Mouse (Mus musculus): ENCODE data around the gene Foxe1.
A peak's percentile ranks its signal among the peaks of the same experiment; 100 is the strongest.

The Foxe1 gene

GRCm38 (mm10) chr4:46343596-46344260 is at the start of gene Foxe1:
Gene Foxe1, plus strand, starts transcription at chr4:46343609.
- DNase-seq (ENCODE audit: low spot score in 2 of 2): no peak

DNA sequence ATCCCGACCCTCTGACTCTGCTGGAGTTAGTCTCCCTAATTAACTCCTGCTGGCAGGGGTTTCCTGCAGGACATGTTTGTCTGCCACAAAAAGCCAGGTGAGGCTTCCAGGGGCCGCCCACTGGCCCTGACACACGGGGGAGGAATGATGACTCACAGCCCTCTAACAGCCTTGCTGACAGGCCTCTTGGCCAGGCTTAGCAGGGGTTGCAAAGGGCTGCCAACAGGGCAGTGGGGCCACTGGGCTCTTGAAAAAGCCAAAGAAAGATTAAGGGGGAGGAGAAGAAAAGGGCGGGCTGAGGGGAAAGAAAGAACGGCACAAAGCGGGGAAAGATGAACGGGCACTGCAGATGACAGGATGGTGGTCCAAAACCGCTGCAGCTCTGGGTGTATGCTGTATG is 39.3 kb upstream of the Foxe1 start:
- DNase-seq (ENCODE audit: low spot score in 2 of 2): peak in 1 of 2 experiments; percentile 32

DNA sequence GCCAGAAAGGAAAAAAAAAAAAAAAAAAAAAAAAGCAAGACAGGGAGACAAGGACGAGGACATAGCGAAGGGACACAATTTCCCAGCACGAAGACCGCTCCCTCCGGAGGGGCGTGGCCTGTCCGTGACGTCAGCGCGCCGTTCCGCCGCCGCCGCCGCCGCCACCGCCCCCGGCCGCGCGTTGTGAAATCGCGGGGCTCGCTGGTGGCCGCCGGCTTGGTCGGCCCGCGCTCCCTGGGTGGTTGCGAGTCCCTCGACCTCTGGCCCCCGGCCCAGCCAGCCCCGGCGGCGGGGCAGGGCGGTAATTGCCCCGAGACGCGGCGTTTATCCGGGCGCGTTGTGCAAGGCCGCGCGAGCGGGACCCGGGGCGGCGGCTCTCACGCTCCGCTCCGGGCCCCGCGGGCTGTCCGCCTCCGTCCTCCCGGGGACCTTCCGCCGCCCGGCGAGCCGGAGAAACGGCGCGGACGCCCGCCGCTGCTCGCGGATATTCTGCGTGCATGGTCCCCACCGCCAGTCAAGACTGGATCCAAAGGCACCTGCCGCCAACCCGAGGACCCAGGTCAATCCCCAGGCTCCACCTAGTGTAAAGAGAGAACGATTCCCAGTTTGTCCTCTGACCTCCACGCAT is 38.5 kb upstream of the Foxe1 start:
- peak; percentile 87 to 90 for DNase-seq (ENCODE audit: low spot score in 2 of 2)

GRCm38 (mm10) chr4:46305436-46305835 is 38.0 kb upstream of the Foxe1 start:
- DNase-seq (ENCODE audit: low spot score in 2 of 2): no peak

GRCm38 (mm10) chr4:46307341-46307740 is 36.1 kb upstream of the Foxe1 start:
- DNase-seq (ENCODE audit: low spot score in 2 of 2): peak; percentile 67 to 71

GRCm38 (mm10) chr4:46307869-46308268 is 35.5 kb upstream of the Foxe1 start:
- DNase-seq (ENCODE audit: low spot score in 2 of 2): no peak

GRCm38 (mm10) chr4:46311631-46312030 is 31.8 kb upstream of the Foxe1 start:
- no peak for DNase-seq (ENCODE audit: low spot score in 2 of 2)

- no peak for DNase-seq (ENCODE audit: low spot score in 2 of 2)
These were observed 21.5 kb upstream of the Foxe1 start for GRCm38 (mm10) chr4:46321730-46322389.

- DNase-seq (ENCODE audit: low spot score in 2 of 2): no peak
These were observed 20.7 kb upstream of the Foxe1 start for GRCm38 (mm10) chr4:46322715-46323114.

DNA sequence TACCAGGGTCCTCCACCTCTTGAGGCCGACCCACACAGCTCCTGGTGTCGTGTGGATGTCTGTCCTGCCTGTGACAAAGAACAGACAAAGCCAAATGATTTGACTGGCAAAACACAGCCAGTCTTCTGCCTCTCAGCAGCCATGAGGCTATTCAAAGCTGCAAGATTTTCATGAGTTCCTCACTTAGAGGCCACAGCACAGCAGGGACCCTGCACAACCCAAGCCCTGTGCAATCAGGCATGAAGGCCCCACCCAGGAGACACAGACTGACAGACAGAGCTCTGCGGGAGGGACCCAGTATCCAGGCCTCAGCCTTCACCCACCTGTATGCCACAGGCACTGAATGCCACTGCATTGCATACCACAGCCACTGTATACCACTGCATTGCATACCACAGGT is 14.5 kb upstream of the Foxe1 start:
- DNase-seq (ENCODE audit: low spot score in 2 of 2): no peak

DNA sequence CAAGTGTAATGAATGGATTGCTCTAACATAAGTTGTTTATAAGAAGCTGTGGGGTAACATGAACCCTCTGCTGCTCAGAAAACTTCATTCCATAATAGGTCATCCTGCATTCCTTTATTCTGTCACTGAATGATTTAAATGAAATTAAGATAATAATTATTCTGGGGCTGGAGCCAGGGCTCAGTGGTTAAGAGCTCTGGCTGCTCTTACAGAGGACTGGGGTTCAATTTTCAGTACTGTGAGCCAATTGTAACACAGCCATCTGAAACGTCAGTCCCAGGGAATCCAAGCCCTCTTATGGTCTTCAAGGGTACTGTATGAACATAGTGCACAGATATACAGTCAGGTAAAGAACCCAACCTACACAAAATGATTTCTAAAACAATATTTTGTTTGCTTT is 7.6 kb upstream of the Foxe1 start:
- DNase-seq (ENCODE audit: low spot score in 2 of 2): no peak

DNA sequence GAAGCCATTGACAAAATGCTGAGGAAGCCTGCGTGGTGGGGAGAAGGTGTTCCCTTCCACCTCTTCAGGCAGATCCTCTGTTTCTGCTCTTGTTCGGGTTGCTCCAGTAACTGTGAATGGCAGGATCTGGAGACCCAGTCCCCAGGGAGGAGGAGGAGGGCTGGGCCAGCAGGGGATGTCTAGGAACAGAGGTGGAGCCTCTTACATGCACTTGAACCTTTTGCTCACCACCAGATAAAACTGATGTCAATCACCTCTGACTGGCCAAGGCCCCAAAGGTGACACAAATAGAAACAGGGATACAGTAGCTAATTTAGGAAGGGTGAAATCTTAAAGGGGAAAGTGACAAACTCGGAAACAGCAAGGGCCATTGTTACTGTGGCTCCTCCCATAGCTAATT is 5.4 kb upstream of the Foxe1 start:
- DNase-seq (ENCODE audit: low spot score in 2 of 2): no peak

DNA sequence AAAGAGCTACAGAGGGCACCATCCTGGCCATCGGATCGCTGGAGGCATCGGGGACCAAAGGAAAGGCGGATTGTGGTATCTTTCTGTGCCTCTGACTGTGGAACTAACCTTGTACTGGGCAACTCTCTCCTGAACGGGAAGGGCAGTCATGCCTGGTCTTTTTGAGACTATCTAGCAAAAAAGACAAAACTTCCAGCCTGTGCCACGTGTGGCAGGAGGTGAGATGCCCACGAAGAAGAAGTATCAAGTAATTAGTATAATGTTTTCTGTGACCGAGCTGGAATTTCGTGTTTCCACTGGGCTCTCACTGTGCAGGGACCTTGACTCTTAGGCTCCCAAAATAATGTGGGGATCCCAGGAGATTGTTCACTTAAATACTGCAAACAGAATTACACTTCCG is 4.4 kb upstream of the Foxe1 start:
- no peak for DNase-seq (ENCODE audit: low spot score in 2 of 2)

GRCm38 (mm10) chr4:46339584-46339983 is 3.8 kb upstream of the Foxe1 start:
- no peak for DNase-seq (ENCODE audit: low spot score in 2 of 2)

DNA sequence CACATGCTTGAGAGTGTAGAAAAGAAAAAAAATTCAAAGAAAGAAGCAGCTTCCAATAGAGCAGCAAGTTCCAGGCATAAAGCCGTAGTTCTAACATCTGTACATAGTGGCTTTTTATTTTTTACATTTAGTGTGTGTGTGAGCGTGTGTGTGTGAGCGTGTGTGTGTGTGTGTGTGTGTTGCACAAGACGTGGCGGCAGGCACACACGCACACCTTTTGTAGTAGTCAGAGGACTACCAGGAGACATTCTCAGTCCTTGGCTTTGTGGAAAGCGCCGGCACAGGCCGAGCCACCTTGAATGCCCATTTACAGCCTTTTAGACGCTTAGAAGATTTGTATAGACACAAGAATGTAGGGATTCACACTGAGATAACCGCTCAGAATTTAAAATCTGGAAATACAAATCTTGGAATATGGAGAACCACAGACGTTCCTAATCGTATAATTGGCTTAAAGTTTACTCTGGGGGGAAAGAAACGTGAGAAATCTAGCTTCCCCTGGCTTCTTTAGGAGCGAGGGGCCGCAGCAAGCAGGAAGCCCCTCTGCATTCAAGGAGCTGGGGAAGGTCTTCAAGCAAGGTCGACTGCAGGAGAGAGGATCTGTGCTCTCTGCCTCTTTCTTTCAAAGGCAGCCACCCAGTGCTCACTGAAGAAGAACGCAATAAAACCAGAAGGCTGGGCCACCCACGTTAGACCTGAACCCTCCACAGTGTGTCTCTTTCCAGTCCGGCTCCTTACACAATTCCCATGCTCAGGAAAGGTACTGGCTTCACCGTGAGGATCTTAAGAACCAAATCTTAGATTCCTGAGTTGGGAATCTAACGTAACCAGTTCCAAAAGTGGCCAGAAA is 1.4 kb upstream of the Foxe1 start:
- DNase-seq (ENCODE audit: low spot score in 2 of 2): no peak

- DNase-seq (ENCODE audit: low spot score in 2 of 2): no peak
These were observed 610 bp upstream of the Foxe1 start for GRCm38 (mm10) chr4:46342711-46343286.

- no peak for DNase-seq (ENCODE audit: low spot score in 2 of 2)
These were observed 879 bp downstream of the Foxe1 start for GRCm38 (mm10) chr4:46344288-46344687.

GRCm38 (mm10) chr4:46345056-46345772 is 1.8 kb downstream of the Foxe1 start:
- DNase-seq (ENCODE audit: low spot score in 2 of 2): no peak

DNA sequence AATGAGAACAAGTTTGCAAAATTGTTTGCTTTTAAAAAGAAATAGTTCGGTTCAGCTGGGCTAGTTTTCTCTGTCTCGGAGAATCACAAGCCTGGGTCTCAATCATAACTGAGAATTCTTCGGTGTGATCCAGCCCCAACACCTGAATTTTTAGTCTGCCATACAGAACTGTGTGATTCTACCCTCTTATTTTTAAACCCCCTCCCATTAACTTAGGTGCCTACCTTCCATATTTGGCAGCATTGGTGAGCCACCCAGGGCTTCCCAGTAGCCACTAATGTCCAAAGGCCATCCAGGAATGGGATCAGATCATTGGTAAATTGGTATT is 2.3 kb downstream of the Foxe1 start:
- DNase-seq (ENCODE audit: low spot score in 2 of 2): no peak

DNA sequence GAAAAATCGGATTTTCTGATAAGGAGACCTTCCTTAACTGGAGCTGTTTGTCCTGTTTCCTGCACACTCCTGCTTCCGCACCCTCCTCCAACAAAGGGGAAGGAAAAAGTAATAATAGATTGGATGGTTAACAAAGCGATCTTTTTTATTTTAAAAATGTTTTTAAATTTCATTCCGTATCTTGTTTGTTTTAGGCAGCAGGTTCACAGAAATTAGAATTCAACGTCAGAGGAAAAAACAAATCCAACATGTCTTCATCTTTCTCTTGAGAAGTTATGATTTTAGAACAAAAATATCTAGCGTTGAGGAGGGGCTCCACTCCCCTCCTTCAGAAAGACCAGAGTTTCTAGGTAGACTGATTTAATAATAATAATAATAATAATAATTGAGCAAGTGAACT is 2.8 kb downstream of the Foxe1 start:
- DNase-seq (ENCODE audit: low spot score in 2 of 2): no peak

- no peak for DNase-seq (ENCODE audit: low spot score in 2 of 2)
These were observed 3.7 kb downstream of the Foxe1 start for GRCm38 (mm10) chr4:46347141-46347540.

Data from right cerebral cortex, postnatal 10 days (tissue).